Mouse (Mus musculus): ENCODE data around the gene Gria1. TPM values are rescaled to one million over a fixed set of nuclear protein-coding genes. Genes with fewer than 3 reads are reported as not detected.

The Gria1 gene
- polyA plus RNA-seq, 1 experiment from 2014 or later, result 0.61 TPM

DNA sequence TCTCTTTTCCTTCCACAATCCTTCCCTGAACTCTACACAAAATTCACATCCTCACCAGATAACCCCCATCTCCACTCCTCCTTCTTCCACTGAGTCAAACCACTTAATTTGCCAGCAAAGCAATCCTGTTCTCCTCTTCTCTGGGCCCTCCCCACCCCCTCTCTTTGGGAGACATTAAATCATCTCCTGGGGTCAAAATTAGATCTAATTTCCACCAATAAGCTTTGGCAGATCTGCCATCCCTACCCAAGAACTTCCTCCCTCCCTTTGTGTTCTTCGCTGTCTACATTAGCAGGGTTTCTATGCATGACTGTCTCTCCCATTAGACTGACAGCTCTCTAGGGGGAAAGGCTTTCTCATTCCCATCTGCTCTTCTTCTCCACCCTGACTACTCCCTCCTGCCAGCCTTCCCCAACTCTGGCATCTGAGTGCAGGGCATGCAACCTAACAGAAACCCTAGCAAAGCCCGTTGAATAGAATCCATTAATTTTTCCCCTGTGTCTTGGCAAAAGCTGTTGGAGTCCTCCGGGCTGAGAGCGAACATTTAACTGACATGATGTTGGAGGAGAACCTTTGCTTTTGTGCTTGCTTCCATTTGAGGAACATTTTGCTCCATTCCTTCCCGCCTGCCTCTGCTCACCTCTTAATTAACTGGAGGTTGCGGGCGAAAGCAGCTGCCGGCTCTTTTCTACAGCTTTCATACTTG, 59.2 kb downstream of the Gria1 start:
- Histone ChIP-seq H3K36me3 (no peaks in the 10 kb centered on the region), H3K4me1 (no peaks in the 10 kb centered on the region), H3K4me2 (no peak overlapping the region), H3K27ac (no peak overlapping the region), H3K9ac (no peak overlapping the region), H3K27me3 (no peaks in the 10 kb centered on the region), H3K4me3 (no peak overlapping the region), H3K9me3 (no peaks in the 10 kb centered on the region)
- ATAC-seq (ENCODE audit: borderline replicate concordance, extremely low read depth, low FRiP score, low TSS enrichment), result no peak
- WGBS, result 79% methylated on average over 8 of the region's 8 CpGs

DNA sequence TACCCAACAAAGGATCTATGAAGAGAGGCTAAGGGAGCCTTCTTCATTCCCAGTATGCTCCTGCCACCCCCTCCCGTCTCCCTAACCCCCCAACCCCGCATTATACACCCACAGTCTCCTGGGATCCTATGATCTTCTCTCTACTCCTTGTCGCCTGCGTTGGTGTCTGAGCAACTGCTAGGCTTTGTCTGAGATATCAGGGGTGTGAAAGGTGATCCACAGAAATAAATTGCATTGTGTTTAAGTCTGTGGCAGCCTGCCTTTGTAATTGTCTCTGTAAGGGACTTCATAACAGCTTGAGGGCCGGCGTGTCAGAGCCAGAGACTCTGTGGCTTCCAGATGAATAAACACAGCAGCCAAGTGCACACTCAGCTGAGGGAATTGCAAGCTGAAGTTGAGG, 61.0 kb downstream of the Gria1 start:
- 63% methylated on average over 6 of the region's 6 CpGs for WGBS
- Histone ChIP-seq H3K4me3 (no peak overlapping the region), H3K4me2 (no peak overlapping the region)

DNA sequence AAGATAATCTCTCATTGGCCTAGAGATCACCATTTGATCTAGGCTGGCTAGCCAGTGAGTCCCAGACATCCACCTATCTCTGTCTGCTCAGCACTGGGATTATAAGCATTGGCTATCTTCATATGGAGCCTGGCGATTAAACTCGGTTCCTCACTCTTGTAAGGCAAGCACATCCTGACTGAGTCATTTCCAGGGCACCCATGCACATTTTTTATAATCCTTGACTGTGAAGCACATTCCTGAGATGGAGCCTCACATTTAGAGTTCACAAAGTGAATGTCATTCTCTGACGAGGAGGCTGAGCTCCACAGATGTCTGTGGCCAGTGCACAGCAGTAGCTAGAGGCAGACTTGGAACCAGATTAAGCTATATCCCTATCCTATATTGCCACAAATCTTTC, 68.2 kb downstream of the Gria1 start:
- H3K9ac ChIP-seq, result no peak overlapping the region
- ATAC-seq (ENCODE audit: borderline replicate concordance, extremely low read depth, low FRiP score, low TSS enrichment), result no peak
- H3K36me3 ChIP-seq, result no peaks in the 10 kb centered on the region
- no peaks in the 10 kb centered on the region for H3K9me3 ChIP-seq
- WGBS, result 81% methylated on average over 3 of the region's 3 CpGs
- H3K27ac ChIP-seq, result no peak overlapping the region
- no peak overlapping the region for H3K4me3 ChIP-seq
- no peaks in the 10 kb centered on the region for H3K27me3 ChIP-seq
- no peak overlapping the region for H3K4me2 ChIP-seq
- no peaks in the 10 kb centered on the region for H3K4me1 ChIP-seq

More for the DNA sequence above, 61.0 kb downstream of the Gria1 start:
- H3K27me3 ChIP-seq, result no peaks in the 10 kb centered on the region
- H3K27ac ChIP-seq, result no peak overlapping the region
- H3K9me3 ChIP-seq, result no peaks in the 10 kb centered on the region
- H3K9ac ChIP-seq, result no peak overlapping the region
- no peaks in the 10 kb centered on the region for H3K4me1 ChIP-seq
- H3K36me3 ChIP-seq, result no peaks in the 10 kb centered on the region
- ATAC-seq (ENCODE audit: borderline replicate concordance, extremely low read depth, low FRiP score, low TSS enrichment), result no peak

DNA sequence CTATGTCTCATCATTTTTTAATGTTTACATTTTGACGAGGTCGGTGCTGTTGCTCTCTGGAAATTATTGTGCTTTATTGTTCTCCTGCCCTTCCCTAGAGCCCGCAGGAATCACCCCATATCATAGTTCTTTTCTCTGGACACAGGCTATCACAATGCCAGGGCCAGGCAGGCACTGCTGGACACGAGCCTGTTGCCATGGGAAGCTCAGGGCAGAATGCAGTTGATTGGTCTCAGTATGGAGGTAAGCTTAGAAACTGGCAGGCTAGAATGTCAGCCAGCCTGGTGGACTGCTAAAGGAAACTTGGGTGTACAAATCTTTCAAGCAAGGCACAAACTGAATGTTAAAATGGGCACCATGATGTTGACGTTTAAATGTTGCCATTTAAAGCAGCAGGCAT, 78.3 kb downstream of the Gria1 start:
- no peak overlapping the region for H3K27ac ChIP-seq
- no peaks in the 10 kb centered on the region for H3K36me3 ChIP-seq
- 77% methylated on average over 5 of the region's 5 CpGs for WGBS

DNA sequence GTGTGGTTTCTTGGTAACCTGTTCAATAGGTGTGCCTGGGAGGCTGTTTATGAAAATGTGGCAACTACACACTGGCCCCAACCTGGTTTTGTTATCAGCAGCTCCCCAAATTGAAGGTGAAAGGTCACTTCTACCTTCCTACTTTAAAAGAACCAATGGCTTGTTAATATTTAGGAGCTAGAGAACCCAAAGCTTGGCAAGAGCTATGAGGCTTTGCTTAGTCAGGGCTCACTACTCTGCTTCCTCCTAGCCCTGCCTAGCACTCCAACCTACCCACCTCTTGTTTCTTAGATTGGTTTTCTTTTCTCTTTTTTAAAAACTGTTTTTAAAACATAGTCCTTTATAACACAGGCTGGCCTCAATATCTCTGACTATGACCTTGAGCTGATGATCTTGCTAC, 79.5 kb downstream of the Gria1 start:
- Histone ChIP-seq H3K36me3 (no peaks in the 10 kb centered on the region), H3K27me3 (no peaks in the 10 kb centered on the region), H3K27ac (no peak overlapping the region), H3K4me2 (no peak overlapping the region), H3K4me1 (no peaks in the 10 kb centered on the region), H3K4me3 (no peak overlapping the region), H3K9ac (no peak overlapping the region), H3K9me3 (no peaks in the 10 kb centered on the region)
- no peak for ATAC-seq (ENCODE audit: borderline replicate concordance, extremely low read depth, low FRiP score, low TSS enrichment)

More for the DNA sequence above, 78.3 kb downstream of the Gria1 start:
- no peaks in the 10 kb centered on the region for H3K4me1 ChIP-seq
- H3K9me3 ChIP-seq, result no peaks in the 10 kb centered on the region
- H3K9ac ChIP-seq, result no peak overlapping the region
- no peak overlapping the region for H3K4me3 ChIP-seq
- H3K4me2 ChIP-seq, result no peak overlapping the region
- H3K27me3 ChIP-seq, result no peaks in the 10 kb centered on the region
- no peak for ATAC-seq (ENCODE audit: borderline replicate concordance, extremely low read depth, low FRiP score, low TSS enrichment)

- no peak for ATAC-seq (ENCODE audit: borderline replicate concordance, extremely low read depth, low FRiP score, low TSS enrichment)
- Histone ChIP-seq H3K27ac (no peak overlapping the region), H3K36me3 (no peaks in the 10 kb centered on the region), H3K9me3 (no peaks in the 10 kb centered on the region), H3K27me3 (no peaks in the 10 kb centered on the region), H3K4me3 (no peak overlapping the region), H3K4me2 (no peak overlapping the region), H3K4me1 (no peaks in the 10 kb centered on the region), H3K9ac (no peak overlapping the region)
- 63% methylated on average over 3 of the region's 3 CpGs for WGBS
Observed at GRCm38 (mm10) chr11:57091276-57091914, 80.2 kb downstream of the Gria1 start.

- H3K9ac ChIP-seq, result no peak overlapping the region
- no peaks in the 10 kb centered on the region for H3K27me3 ChIP-seq
- H3K4me1 ChIP-seq, result no peaks in the 10 kb centered on the region
- ATAC-seq (ENCODE audit: borderline replicate concordance, extremely low read depth, low FRiP score, low TSS enrichment), result no peak
- no peak overlapping the region for H3K4me3 ChIP-seq
- H3K27ac ChIP-seq, result no peak overlapping the region
- no peak overlapping the region for H3K4me2 ChIP-seq
- no peaks in the 10 kb centered on the region for H3K9me3 ChIP-seq
- no peaks in the 10 kb centered on the region for H3K36me3 ChIP-seq
- WGBS, result 39% methylated on average over 5 of the region's 5 CpGs
Observed at GRCm38 (mm10) chr11:57100491-57100890, 89.3 kb downstream of the Gria1 start.

GRCm38 (mm10) chr11:57103751-57104254, 92.6 kb downstream of the Gria1 start:
- Histone ChIP-seq H3K4me3 (no peak overlapping the region), H3K4me1 (no peaks in the 10 kb centered on the region), H3K9ac (no peak overlapping the region), H3K27ac (no peak overlapping the region), H3K27me3 (no peaks in the 10 kb centered on the region), H3K9me3 (no peaks in the 10 kb centered on the region), H3K36me3 (no peaks in the 10 kb centered on the region), H3K4me2 (no peak overlapping the region)
- ATAC-seq (ENCODE audit: borderline replicate concordance, extremely low read depth, low FRiP score, low TSS enrichment), result no peak
- 67% methylated on average over 5 of the region's 5 CpGs for WGBS

DNA sequence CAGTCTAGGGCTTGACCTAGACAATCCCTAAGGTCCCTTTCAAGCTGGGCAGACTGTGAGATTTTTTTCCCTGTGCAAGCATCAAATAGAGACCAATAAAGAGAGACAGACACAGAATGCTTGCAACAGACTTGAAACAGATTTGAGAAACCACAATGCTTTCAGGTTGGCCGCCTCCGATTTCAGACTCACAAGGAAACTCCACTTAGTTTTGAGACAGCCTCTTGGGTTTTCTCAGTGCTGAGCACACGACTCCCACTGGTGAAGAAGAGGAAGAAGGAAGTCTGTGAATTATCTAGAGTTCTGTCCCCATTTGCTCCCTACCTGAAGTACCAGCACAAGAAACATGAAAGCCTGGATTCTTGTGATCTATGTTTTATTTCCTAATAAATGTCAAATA, 94.5 kb downstream of the Gria1 start:
- Histone ChIP-seq H3K9me3 (no peaks in the 10 kb centered on the region), H3K27ac (no peak overlapping the region), H3K4me1 (no peaks in the 10 kb centered on the region), H3K4me3 (no peak overlapping the region), H3K9ac (no peak overlapping the region), H3K36me3 (no peaks in the 10 kb centered on the region), H3K4me2 (no peak overlapping the region), H3K27me3 (no peaks in the 10 kb centered on the region)
- WGBS, result 68% methylated on average over 3 of the region's 3 CpGs
- ATAC-seq (ENCODE audit: borderline replicate concordance, extremely low read depth, low FRiP score, low TSS enrichment), result no peak

DNA sequence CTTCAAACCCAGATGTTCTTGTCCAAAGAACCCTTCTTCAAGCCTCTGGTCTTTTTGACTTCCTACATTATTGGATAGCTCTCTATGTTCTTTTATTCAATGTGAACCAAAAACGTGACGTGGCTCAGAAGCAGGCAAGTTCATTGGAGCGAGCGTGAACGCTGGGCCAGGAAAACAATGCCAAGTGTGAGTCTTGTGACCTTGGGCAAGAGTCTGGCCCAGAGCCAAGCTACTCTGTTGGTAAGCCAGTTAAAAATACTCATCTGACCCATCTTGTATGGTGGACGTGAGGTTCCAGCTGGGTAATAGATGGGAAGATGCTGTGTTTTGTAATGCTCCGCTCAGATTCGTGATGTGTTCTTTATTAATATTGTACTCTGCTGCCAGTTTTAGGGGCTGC, 101.2 kb downstream of the Gria1 start:
- Histone ChIP-seq H3K27ac (no peak overlapping the region), H3K36me3 (no peaks in the 10 kb centered on the region), H3K9ac (no peak overlapping the region), H3K4me3 (no peak overlapping the region), H3K27me3 (no peaks in the 10 kb centered on the region), H3K4me2 (no peak overlapping the region), H3K9me3 (no peaks in the 10 kb centered on the region), H3K4me1 (no peaks in the 10 kb centered on the region)
- ATAC-seq (ENCODE audit: borderline replicate concordance, extremely low read depth, low FRiP score, low TSS enrichment), result no peak
- 79% methylated on average over 8 of the region's 8 CpGs for WGBS

DNA sequence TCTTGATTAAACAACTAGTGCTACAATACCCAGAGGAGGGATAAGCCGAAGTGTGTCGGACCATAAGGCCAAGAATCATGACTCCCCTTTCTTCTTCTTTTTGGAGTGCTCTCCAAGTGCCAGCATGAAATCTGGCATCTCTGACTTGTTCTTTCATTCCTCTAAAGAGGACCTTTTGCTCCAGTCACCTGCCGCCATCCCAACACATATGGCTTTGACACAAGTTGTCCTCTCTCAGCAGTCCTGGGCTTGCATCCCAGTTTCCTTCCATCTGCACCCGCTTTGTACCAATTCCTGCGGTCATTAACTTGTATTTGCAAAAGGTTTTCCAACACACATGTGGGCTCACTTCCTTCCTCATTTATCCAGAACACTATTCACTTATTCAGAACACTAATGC, 103.2 kb downstream of the Gria1 start:
- Histone ChIP-seq H3K36me3 (no peaks in the 10 kb centered on the region), H3K9me3 (no peaks in the 10 kb centered on the region), H3K4me2 (no peak overlapping the region), H3K27ac (no peak overlapping the region), H3K4me1 (no peaks in the 10 kb centered on the region), H3K27me3 (no peaks in the 10 kb centered on the region), H3K4me3 (no peak overlapping the region), H3K9ac (no peak overlapping the region)
- ATAC-seq (ENCODE audit: borderline replicate concordance, extremely low read depth, low FRiP score, low TSS enrichment), result no peak
- 87% methylated on average over 5 of the region's 5 CpGs for WGBS

DNA sequence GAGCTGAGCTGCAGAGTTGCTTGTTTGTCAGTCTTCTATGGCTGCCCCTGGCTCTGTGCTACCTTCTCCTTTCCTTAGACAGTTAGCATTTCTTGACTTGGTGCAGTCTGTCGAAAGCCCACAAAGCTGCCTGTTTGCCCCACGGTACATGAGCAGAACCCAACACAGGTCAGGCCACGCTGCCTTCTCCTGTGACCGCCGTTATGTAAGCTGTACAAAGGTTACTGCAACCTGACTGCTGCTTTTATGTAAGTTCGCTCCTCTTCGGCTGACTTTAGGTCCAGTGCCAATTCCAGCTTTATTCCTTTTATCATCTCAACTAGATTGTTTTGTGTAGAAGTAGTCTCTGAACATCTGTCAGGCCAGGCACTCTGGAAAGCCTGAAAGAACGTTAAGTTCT, 115.9 kb downstream of the Gria1 start:
- Histone ChIP-seq H3K27me3 (no peaks in the 10 kb centered on the region), H3K4me3 (no peak overlapping the region), H3K9ac (no peak overlapping the region), H3K27ac (no peak overlapping the region), H3K4me2 (no peak overlapping the region), H3K36me3 (no peaks in the 10 kb centered on the region), H3K9me3 (no peaks in the 10 kb centered on the region), H3K4me1 (no peaks in the 10 kb centered on the region)
- 68% methylated on average over 8 of the region's 8 CpGs for WGBS
- ATAC-seq (ENCODE audit: borderline replicate concordance, extremely low read depth, low FRiP score, low TSS enrichment), result no peak
